Mouse (Mus musculus) urinary bladder, postnatal 36 days (tissue): ENCODE measurements around the gene St6galnac4.

Source experiments
- DNase-seq, 2 experiments: peaks; one replicate each; pipeline ENCODE4 v3.0.0; 2022; ENCODE audit warnings: low spot score in 2 of 2, mixed read lengths in 1 of 2

St6galnac4 gene

GRCm38 (mm10) chr2:32601417-32602065 lies 14.6 kb downstream of the St6galnac4 start:
- peak in 1 of 2 experiments; percentile 40 for DNase-seq

GRCm38 (mm10) chr2:32602600-32603054 lies 15.7 kb downstream of the St6galnac4 start:
- peak; percentile 89 for DNase-seq

GRCm38 (mm10) chr2:32604631-32605030 lies 17.7 kb downstream of the St6galnac4 start:
- no peak for DNase-seq

GRCm38 (mm10) chr2:32606161-32607142 lies 19.6 kb downstream of the St6galnac4 start:
- DNase-seq = peak; percentile 78 to 81

GRCm38 (mm10) chr2:32607262-32607947 lies 20.5 kb downstream of the St6galnac4 start:
- DNase-seq = peak in 1 of 2 experiments; percentile 47

- DNase-seq = peak; percentile 53 to 79
Measured at GRCm38 (mm10) chr2:32608141-32608777, 21.4 kb downstream of the St6galnac4 start.

- no peak for DNase-seq
Measured at GRCm38 (mm10) chr2:32608778-32609435, 22.0 kb downstream of the St6galnac4 start.

GRCm38 (mm10) chr2:32610610-32611229 lies 23.8 kb downstream of the St6galnac4 start:
- peak in 1 of 2 experiments; percentile 47 for DNase-seq

GRCm38 (mm10) chr2:32612274-32612673 lies 25.4 kb downstream of the St6galnac4 start:
- no peak for DNase-seq

- no peak for DNase-seq
Measured at GRCm38 (mm10) chr2:32617109-32617508, 30.2 kb downstream of the St6galnac4 start.

GRCm38 (mm10) chr2:32617601-32618000 lies 30.7 kb downstream of the St6galnac4 start:
- DNase-seq = no peak

GRCm38 (mm10) chr2:32618051-32618450 lies 31.2 kb downstream of the St6galnac4 start:
- no peak for DNase-seq

- DNase-seq = peak in 1 of 2 experiments; percentile 43
Measured at GRCm38 (mm10) chr2:32620682-32621516, 34.0 kb downstream of the St6galnac4 start.

GRCm38 (mm10) chr2:32621517-32621859 lies 34.6 kb downstream of the St6galnac4 start, which contains the start of gene Ak1:
Ak1 (plus strand) TSS chr2:32621758.
- no peak for DNase-seq

- no peak for DNase-seq
Measured at GRCm38 (mm10) chr2:32624111-32624748, 37.3 kb downstream of the St6galnac4 start.

- DNase-seq = peak; percentile 42 to 67
Measured at GRCm38 (mm10) chr2:32625212-32625872, 38.4 kb downstream of the St6galnac4 start.

- DNase-seq = peak in 1 of 2 experiments; percentile 51
Measured at GRCm38 (mm10) chr2:32625873-32626694, 39.2 kb downstream of the St6galnac4 start.
